Mouse (Mus musculus) liver, adult 2 months (tissue): ENCODE measurements at regions not wholly inside any gene's neighbourhood (a gene's known extent, or its start where the extent isn't known, plus 50 kb on each side); places are given as distances from the start of the nearest gene placed in this dataset.

ENCODE experiments used
- DNase-seq: peaks from one replicate; pipeline ENCODE4 v3.0.0-alpha.2; 2011; ENCODE audit warnings: low read depth, low spot score; ENCODE audit errors: extremely low read depth
- H3K27ac ChIP-seq: fragments of 200-500 bp; replicated peaks from 2 replicates; pipeline ENCODE4 v1.5.1; 2012; ENCODE audit warnings: low read depth, mild to moderate bottlenecking, control low read depth, inconsistent platforms, low read length; ENCODE audit not compliant: insufficient read depth
- H3K27me3 ChIP-seq: fragments of 200-500 bp; 2 replicates; pipeline ENCODE4 v1.6.1; 2012; ENCODE audit warnings: mild to moderate bottlenecking, moderate library complexity, low read length, inconsistent platforms; ENCODE audit not compliant: control insufficient read depth, insufficient read depth
- H3K36me3 ChIP-seq: fragments of 200-500 bp; 2 replicates; pipeline ENCODE4 v1.6.1; 2012; ENCODE audit warnings: low read length, inconsistent platforms; ENCODE audit not compliant: control insufficient read depth, insufficient read depth
- H3K4me1 ChIP-seq: fragments of 200-500 bp; 2 replicates; pipeline ENCODE4 v1.6.1; 2011; ENCODE audit warnings: low read length; ENCODE audit not compliant: control insufficient read depth, insufficient read depth
- H3K4me3 ChIP-seq: fragments of 200-500 bp; 2 replicates; pipeline ENCODE4 v1.5.1; 2011; ENCODE audit warnings: low read depth, mild to moderate bottlenecking, control low read depth, low read length, moderate library complexity; ENCODE audit not compliant: insufficient read depth
- H3K79me2 ChIP-seq: fragments of 200-500 bp; 2 replicates; pipeline ENCODE4 v1.6.1; 2012; ENCODE audit warnings: inconsistent platforms, mild to moderate bottlenecking, low read length, moderate library complexity; ENCODE audit not compliant: control insufficient read depth, insufficient read depth
- H3K9ac ChIP-seq: fragments of 200-500 bp; 2 replicates; pipeline ENCODE4 v1.6.1; 2012; ENCODE audit warnings: low read depth, mild to moderate bottlenecking, control low read depth, inconsistent platforms, low read length
- CTCF ChIP-seq: fragments of 200-500 bp; IDR thresholded peaks from 2 replicates; pipeline ENCODE4 v1.5.1; 2011; ENCODE audit warnings: low read depth, low read length, control low read depth
- POLR2A ChIP-seq: fragments of 200-500 bp; IDR thresholded peaks from 2 replicates; pipeline ENCODE4 v1.6.1; 2011; ENCODE audit warnings: low read length, control low read depth; ENCODE audit not compliant: insufficient read depth; ENCODE audit errors: extremely low read depth
- WGBS: fragments of 180-500 bp; shearing (Covaris S2); methylation state at CpG from one replicate; pipeline ENCODE4 v1.1.7; 2018; 5-methylcytosine and 5-hydroxymethylcytosine counted together

GRCm38 (mm10) chr5:42969209-42969608 is 263.8 kb upstream of the Cpeb2 start:
- no peak overlapping the region for H3K27ac ChIP-seq
- no peak for DNase-seq

GRCm38 (mm10) chr5:42969621-42970020 is 263.3 kb upstream of the Cpeb2 start:
- Histone ChIP-seq H3K9ac (no peak overlapping the region), H3K4me1 (no peaks in the 10 kb centered on the region), H3K27ac (no peak overlapping the region), H3K79me2 (no peaks in the 10 kb centered on the region), H3K27me3 (no peaks in the 10 kb centered on the region), H3K36me3 (no peaks in the 10 kb centered on the region), H3K4me3 (no peak overlapping the region)
- 66% methylated on average over 3 of the region's 3 CpGs for WGBS
- no peak for DNase-seq
- TF ChIP-seq POLR2A (no peak), CTCF (no peak)

More at GRCm38 (mm10) chr5:42969209-42969608, 263.8 kb upstream of the Cpeb2 start:
- H3K4me3 ChIP-seq = no peak overlapping the region
- H3K36me3 ChIP-seq = no peaks in the 10 kb centered on the region
- H3K4me1 ChIP-seq = no peaks in the 10 kb centered on the region
- H3K27me3 ChIP-seq = no peaks in the 10 kb centered on the region
- H3K9ac ChIP-seq = no peak overlapping the region
- no peaks in the 10 kb centered on the region for H3K79me2 ChIP-seq
- no peak for TF ChIP-seq POLR2A
- no peak for TF ChIP-seq CTCF

- H3K27me3 ChIP-seq = no peaks in the 10 kb centered on the region
- no peak overlapping the region for H3K9ac ChIP-seq
- no peak overlapping the region for H3K4me3 ChIP-seq
- WGBS = 84% methylated on average over 4 of the region's 4 CpGs
- no peak overlapping the region for H3K27ac ChIP-seq
- no peaks in the 10 kb centered on the region for H3K4me1 ChIP-seq
- no peaks in the 10 kb centered on the region for H3K36me3 ChIP-seq
- DNase-seq = no peak
- no peaks in the 10 kb centered on the region for H3K79me2 ChIP-seq
- TF ChIP-seq CTCF = no peak
Observed at GRCm38 (mm10) chr5:42977108-42977507, 255.9 kb upstream of the Cpeb2 start.

- H3K4me3 ChIP-seq = no peak overlapping the region
- H3K9ac ChIP-seq = no peak overlapping the region
- 91% methylated on average over 2 of the region's 2 CpGs for WGBS
- no peaks in the 10 kb centered on the region for H3K27me3 ChIP-seq
- H3K36me3 ChIP-seq = no peaks in the 10 kb centered on the region
- no peak overlapping the region for H3K27ac ChIP-seq
- no peaks in the 10 kb centered on the region for H3K4me1 ChIP-seq
- DNase-seq = no peak
- TF ChIP-seq POLR2A (no peak), CTCF (no peak)
- H3K79me2 ChIP-seq = no peaks in the 10 kb centered on the region
Observed at GRCm38 (mm10) chr5:42980946-42981650, 251.9 kb upstream of the Cpeb2 start.

- Histone ChIP-seq H3K4me3 (no peak overlapping the region), H3K27me3 (no peaks in the 10 kb centered on the region), H3K36me3 (no peaks in the 10 kb centered on the region), H3K9ac (no peak overlapping the region), H3K4me1 (peaks cover 8% of the 10 kb centered on the region; the same call in 1 of the 2 replicates), H3K27ac (no peak overlapping the region), H3K79me2 (no peaks in the 10 kb centered on the region)
- 79% methylated on average over 4 of the region's 4 CpGs for WGBS
- TF ChIP-seq POLR2A (no peak), CTCF (peak; percentile 25; the same call in 1 of the 2 replicates)
- no peak for DNase-seq
Observed at GRCm38 (mm10) chr5:42986203-42986602, 246.8 kb upstream of the Cpeb2 start.

- no peak overlapping the region for H3K9ac ChIP-seq
- H3K27me3 ChIP-seq = no peaks in the 10 kb centered on the region
- no peaks in the 10 kb centered on the region for H3K79me2 ChIP-seq
- 89% methylated on average over 3 of the region's 3 CpGs for WGBS
- H3K4me1 ChIP-seq = peaks cover 8% of the 10 kb centered on the region; the same call in 1 of the 2 replicates
- no peak overlapping the region for H3K4me3 ChIP-seq
- no peaks in the 10 kb centered on the region for H3K36me3 ChIP-seq
- no peak for TF ChIP-seq CTCF
- no peak for TF ChIP-seq POLR2A
- H3K27ac ChIP-seq = no peak overlapping the region
- DNase-seq = no peak
Observed at GRCm38 (mm10) chr5:42987710-42988466, 245.1 kb upstream of the Cpeb2 start.
